Mouse (Mus musculus) intestine, postnatal 0 days (tissue): Measurements from ENCODE around the gene Usp25. TPM values are rescaled to one million over a fixed set of nuclear protein-coding genes. Genes with fewer than 3 reads are reported as not detected.

Experiments
- ATAC-seq: fragments of 200-750 bp; cut with Nextera tagmentation; 2 replicates; pipeline ENCODE4 v1.8.0; 2017; ENCODE audit warnings: mild to moderate bottlenecking, moderate TSS enrichment, moderate library complexity
- H3K27ac ChIP-seq: fragments of 300-500 bp; sonication (generic); 2 replicates; pipeline ENCODE4 v1.5.1; 2014; ENCODE audit warnings: mild to moderate bottlenecking, low read depth, low read length, moderate library complexity
- H3K27me3 ChIP-seq: fragments of 300-500 bp; sonication (generic); replicated peaks from 2 replicates; pipeline ENCODE4 v1.6.1; 2014; ENCODE audit warnings: low read length, mixed read lengths; ENCODE audit not compliant: control insufficient read depth, insufficient read depth
- H3K36me3 ChIP-seq: fragments of 300-500 bp; sonication (generic); 2 replicates; pipeline ENCODE4 v1.6.1; 2014; ENCODE audit warnings: mild to moderate bottlenecking, moderate library complexity; ENCODE audit not compliant: control insufficient read depth, insufficient read depth
- H3K4me1 ChIP-seq: fragments of 300-500 bp; sonication (generic); replicated peaks from 2 replicates; pipeline ENCODE4 v1.6.1; 2014; ENCODE audit warnings: antibody characterized with exemption, low read length, mixed read lengths; ENCODE audit not compliant: control insufficient read depth, insufficient read depth
- H3K4me2 ChIP-seq: fragments of 300-500 bp; sonication (generic); replicated peaks from 2 replicates; pipeline ENCODE4 v1.6.1; 2014; ENCODE audit warnings: low read depth, mild to moderate bottlenecking, moderate library complexity
- H3K4me3 ChIP-seq: fragments of 300-500 bp; sonication (generic); 2 replicates; pipeline ENCODE4 v1.5.1; 2014; ENCODE audit warnings: low read depth, low read length
- H3K9ac ChIP-seq: fragments of 300-500 bp; sonication (generic); 2 replicates; pipeline ENCODE4 v1.6.1; 2014; ENCODE audit warnings: mild to moderate bottlenecking, low read depth, low read length
- H3K9me3 ChIP-seq: fragments of 300-500 bp; sonication (generic); 2 replicates; pipeline ENCODE4 v1.6.1; 2016; ENCODE audit warnings: mixed run types; ENCODE audit not compliant: control insufficient read depth
- CTCF ChIP-seq: sonication (generic); IDR thresholded peaks from 2 replicates; pipeline ENCODE4 v1.5.1; 2016; ENCODE audit warnings: low read depth, mild to moderate bottlenecking, control low read depth, antibody characterized with exemption, moderate library complexity
- WGBS: fragments of 180-500 bp; shearing (Covaris S2); extraction: QIAGEN DNeasy Blood & Tissue Kit; methylation state at CpG from one replicate; pipeline ENCODE4 v1.1.7; 2014; 5-methylcytosine and 5-hydroxymethylcytosine counted together
- polyA plus RNA-seq: library from polyadenylated mRNA; unstranded; fragments of >200 nt; fragmentation: Nextera tagmentation; extraction: Ambion mirVana; gene quantifications from 2 replicates; pipeline ENCODE4 v1.2.1, GENCODE M21; 2015

The Usp25 gene
- polyA plus RNA-seq, 1 experiment from 2014 or later = 16.4 TPM

- no peak for ATAC-seq
- WGBS = 69% methylated on average over 8 of the region's 8 CpGs
Observed at GRCm38 (mm10) chr16:77056160-77056520, 42.6 kb downstream of the Usp25 start.

GRCm38 (mm10) chr16:77058567-77058966 is 45.1 kb downstream of the Usp25 start:
- Histone ChIP-seq H3K36me3 (peaks cover 23% of the 10 kb centered on the region), H3K27ac (no peak overlapping the region), H3K9ac (no peak overlapping the region), H3K4me1 (no peaks in the 10 kb centered on the region), H3K4me2 (no peak overlapping the region), H3K4me3 (no peak overlapping the region), H3K27me3 (no peaks in the 10 kb centered on the region), H3K9me3 (no peaks in the 10 kb centered on the region)
- 90% methylated on average over 6 of the region's 6 CpGs for WGBS
- ATAC-seq = no peak
- TF ChIP-seq CTCF = no peak

More at GRCm38 (mm10) chr16:77056160-77056520, 42.6 kb downstream of the Usp25 start:
- Histone ChIP-seq H3K36me3 (peaks cover 26% of the 10 kb centered on the region), H3K4me2 (no peak overlapping the region), H3K4me1 (no peaks in the 10 kb centered on the region), H3K9me3 (no peaks in the 10 kb centered on the region), H3K27ac (no peak overlapping the region), H3K27me3 (no peaks in the 10 kb centered on the region), H3K4me3 (no peak overlapping the region), H3K9ac (no peak overlapping the region)
- no peak for TF ChIP-seq CTCF

- no peaks in the 10 kb centered on the region for H3K4me1 ChIP-seq
- 80% methylated on average over 8 of the region's 8 CpGs for WGBS
Observed at GRCm38 (mm10) chr16:77060166-77060565, 46.7 kb downstream of the Usp25 start.

DNA sequence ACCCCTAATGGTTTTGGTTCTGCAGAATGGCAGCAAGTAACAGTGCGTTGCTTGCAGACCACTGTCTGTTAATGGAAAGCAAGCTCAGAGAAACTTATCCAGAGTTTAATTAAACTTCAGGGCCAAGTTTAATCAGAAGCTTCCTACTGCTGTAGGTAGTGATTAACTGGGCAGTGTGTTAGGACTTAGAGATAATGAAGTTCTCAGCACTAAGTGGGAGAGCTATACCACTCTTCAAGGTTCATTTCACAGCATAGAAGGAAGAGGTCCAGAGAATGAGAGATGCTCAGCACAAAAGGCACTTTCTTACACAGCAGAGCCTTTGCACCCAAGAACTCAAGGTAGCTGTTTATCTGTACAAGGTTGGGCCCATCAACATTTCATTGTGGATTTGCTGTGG is 50.4 kb downstream of the Usp25 start:
- ATAC-seq = no peak
- no peaks in the 10 kb centered on the region for H3K4me1 ChIP-seq
- 88% methylated on average over 1 of the region's 1 CpGs for WGBS
- no peak overlapping the region for H3K27ac ChIP-seq
- H3K4me3 ChIP-seq = no peak overlapping the region
- no peak overlapping the region for H3K9ac ChIP-seq
- H3K27me3 ChIP-seq = no peaks in the 10 kb centered on the region
- no peak for TF ChIP-seq CTCF
- peaks cover 39% of the 10 kb centered on the region for H3K36me3 ChIP-seq
- H3K9me3 ChIP-seq = no peaks in the 10 kb centered on the region
- no peak overlapping the region for H3K4me2 ChIP-seq

More at GRCm38 (mm10) chr16:77060166-77060565, 46.7 kb downstream of the Usp25 start:
- H3K9ac ChIP-seq = no peak overlapping the region
- no peak overlapping the region for H3K4me3 ChIP-seq
- peaks cover 32% of the 10 kb centered on the region for H3K36me3 ChIP-seq
- H3K4me2 ChIP-seq = no peak overlapping the region
- no peak for TF ChIP-seq CTCF
- ATAC-seq = no peak
- no peak overlapping the region for H3K27ac ChIP-seq
- no peaks in the 10 kb centered on the region for H3K27me3 ChIP-seq
- H3K9me3 ChIP-seq = no peaks in the 10 kb centered on the region

- no peak for ATAC-seq
- Histone ChIP-seq H3K27me3 (no peaks in the 10 kb centered on the region), H3K4me3 (no peak overlapping the region), H3K27ac (no peak overlapping the region), H3K9ac (no peak overlapping the region), H3K4me1 (no peaks in the 10 kb centered on the region), H3K9me3 (no peaks in the 10 kb centered on the region), H3K36me3 (peaks cover 58% of the 10 kb centered on the region), H3K4me2 (no peak overlapping the region)
- TF ChIP-seq CTCF = no peak
- WGBS = 82% methylated on average over 15 of the region's 15 CpGs
Observed at GRCm38 (mm10) chr16:77076954-77077735, 63.6 kb downstream of the Usp25 start.

DNA sequence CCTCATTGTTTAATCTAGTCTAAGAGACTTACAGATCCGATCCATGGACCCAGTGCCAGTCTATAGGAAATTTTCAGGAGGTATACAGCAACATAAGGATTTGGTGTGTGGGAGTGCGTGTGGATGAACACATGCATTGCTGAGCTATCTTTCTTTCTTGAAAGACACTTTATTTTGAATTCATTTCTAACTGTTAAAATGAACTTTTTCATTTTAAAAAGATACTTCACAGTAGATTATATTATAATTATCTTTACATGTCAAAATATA is 64.2 kb downstream of the Usp25 start:
- Histone ChIP-seq H3K36me3 (peaks cover 60% of the 10 kb centered on the region), H3K9ac (no peak overlapping the region), H3K27ac (no peak overlapping the region), H3K9me3 (no peaks in the 10 kb centered on the region), H3K4me1 (no peaks in the 10 kb centered on the region), H3K27me3 (no peaks in the 10 kb centered on the region), H3K4me2 (no peak overlapping the region), H3K4me3 (no peak overlapping the region)
- no peak for TF ChIP-seq CTCF
- ATAC-seq = no peak
- WGBS = 96% methylated on average over 2 of the region's 2 CpGs
